Mouse (Mus musculus) frontal cortex, postnatal 25 days (tissue): Measurements from ENCODE around the gene Zkscan5.
A peak's percentile ranks its signal among the peaks of the same experiment; 100 is the strongest.
"Not testable (repeated sequence)": the region's sequence is repeated elsewhere in the genome, so short reads cannot be mapped to it uniquely, and the experiment has no call there.

Source experiments
- DNase-seq, 2 experiments: peaks; one replicate each; pipeline ENCODE4 v3.0.0; 2022; ENCODE audit warnings: low spot score in 2 of 2

Zkscan5 gene

DNA sequence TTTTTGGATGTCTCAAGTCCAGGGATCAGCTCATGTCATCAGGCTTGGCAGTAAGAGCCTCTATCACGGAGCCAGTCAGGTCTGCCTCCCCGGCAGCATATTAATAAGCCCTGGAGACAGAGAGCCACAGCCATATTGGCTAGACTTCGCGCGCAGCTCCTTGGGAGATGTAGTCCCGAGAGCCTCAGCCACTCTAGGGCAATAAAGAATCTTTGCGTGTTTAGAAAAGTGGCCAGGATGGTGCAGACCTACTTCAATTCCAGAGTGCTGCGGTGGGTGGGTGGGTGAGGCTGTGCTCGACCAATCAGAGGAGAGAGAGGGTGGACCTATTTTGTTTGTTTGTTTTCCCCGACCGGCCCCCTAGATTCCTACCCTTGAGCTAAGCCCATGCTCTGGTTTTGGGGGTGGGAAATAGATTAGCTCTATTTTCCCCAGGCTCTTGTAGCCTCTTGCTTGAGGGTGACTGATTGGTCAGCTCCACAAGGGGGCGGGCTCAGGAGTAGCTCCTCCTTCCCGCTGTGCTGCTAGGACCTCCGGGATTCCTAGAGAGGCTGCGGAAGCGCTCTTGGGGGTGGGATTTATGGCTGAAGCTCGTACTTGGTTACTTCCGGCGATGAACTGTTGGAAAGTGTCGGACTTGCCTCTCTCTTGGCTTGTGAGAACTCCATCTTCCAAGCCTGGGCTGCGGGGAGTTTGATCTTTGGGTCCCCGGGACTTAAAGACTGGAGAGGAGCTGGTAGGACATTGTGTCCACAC is at the start of gene Zkscan5:
Gene Zkscan5, plus strand, starts transcription at position 627 of the 756 bp plus-strand sequence.
- DNase-seq = peak; percentile 94 to 98

DNA sequence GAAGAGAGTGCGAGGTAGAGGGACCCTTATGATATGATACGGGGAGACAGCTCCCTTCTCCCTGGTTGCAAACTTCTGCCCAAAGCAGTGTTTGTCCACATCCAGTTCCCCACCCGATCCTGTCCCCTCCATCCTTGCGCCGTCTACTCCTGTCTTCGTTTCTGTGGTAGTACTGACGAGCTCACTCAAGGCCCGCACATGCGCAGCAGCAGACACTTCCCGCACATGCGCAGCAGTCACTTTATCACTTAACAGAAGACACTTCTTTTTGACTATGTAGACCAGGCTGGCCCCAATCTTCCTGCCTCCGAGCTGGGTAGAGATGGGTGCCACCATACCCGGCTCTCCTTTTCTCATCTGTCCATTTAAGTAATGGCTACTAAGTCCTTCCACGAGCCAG is 43.0 kb upstream of the Zkscan5 start:
- DNase-seq = no peak

DNA sequence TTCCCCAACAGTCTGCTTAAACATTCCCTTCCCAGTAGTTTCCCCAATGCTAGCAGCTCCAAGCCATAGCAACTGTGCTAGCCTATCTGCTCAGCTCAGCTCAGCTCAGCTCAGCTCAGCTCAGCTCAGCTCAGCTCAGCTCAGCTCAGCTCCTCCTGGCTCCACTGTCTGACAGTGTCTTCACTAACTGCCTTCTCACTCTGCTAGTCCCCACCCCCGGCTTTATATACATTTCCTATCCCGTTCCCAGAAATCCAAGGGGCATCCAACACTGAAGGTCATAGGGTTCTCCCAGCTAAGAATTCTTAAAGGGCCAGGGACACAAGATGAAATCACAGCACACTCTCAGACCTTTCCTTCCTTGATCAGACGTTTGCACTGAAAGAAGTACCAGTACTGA is 39.7 kb upstream of the Zkscan5 start:
- DNase-seq = no peak

DNA sequence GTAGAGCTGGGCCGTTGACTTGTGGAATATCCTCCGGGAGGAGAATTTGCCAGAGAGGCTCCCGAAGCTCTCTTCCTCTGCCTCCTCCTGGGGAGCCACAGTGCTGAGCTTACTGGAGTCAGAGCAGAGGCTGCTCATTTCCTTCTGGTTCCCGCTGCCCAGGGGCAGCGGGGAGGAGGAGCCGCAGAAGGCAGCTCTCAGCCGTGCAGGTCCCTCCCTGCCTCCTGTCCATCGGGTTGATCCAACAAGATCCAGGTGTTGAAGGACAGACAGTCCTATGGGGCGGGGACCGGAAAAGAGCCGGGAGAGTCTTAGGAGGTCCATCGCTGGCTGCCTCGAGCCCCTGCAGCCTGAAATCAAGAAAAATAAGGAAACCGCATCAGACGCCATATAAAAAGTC is 39.2 kb upstream of the Zkscan5 start:
- no peak for DNase-seq

DNA sequence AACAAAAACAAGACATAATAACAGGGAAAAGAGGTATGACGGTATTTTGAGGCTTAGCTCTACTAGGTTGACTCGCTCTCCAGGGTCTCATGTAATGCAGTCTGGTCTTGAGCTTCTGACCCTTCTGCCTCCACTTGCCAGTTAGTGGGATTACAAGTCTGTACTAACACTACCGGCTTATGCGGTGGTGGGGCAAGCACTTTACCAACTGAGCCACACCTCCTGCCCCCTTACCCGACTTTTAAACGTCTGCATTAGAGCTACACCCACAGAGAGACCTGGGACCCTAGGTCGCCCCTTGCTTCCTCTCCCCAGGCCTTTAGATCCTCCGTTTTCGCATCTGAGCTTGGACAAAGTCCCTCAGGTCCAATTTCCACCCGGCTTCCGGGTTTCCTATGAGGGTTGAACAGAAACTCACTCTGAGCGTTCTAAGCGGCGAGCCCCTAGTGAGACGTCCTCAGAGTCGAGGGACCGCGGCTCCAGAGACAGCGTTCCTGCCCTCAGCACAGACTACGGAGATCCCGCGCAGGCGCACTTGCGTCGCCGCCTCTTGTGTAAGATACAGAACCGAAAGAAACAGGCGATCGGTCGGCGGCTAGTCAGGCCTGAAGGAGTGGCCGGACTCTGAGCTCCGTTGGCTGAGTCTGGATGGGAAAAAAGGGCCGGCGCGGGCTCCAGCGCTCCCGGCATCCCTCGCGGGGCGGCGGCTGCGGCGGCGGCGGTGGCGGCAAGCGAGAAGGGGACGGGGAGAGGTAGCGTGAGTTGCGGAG is 37.6 kb upstream of the Zkscan5 start, which contains the start of the genes Ptcd1 and Cpsf4:
Gene Ptcd1, minus strand, starts transcription at position 573 of the 770 bp plus-strand sequence.
Gene Cpsf4, plus strand, starts transcription at position 678 of the 770 bp plus-strand sequence.
- DNase-seq = peak; percentile 98 to 100

DNA sequence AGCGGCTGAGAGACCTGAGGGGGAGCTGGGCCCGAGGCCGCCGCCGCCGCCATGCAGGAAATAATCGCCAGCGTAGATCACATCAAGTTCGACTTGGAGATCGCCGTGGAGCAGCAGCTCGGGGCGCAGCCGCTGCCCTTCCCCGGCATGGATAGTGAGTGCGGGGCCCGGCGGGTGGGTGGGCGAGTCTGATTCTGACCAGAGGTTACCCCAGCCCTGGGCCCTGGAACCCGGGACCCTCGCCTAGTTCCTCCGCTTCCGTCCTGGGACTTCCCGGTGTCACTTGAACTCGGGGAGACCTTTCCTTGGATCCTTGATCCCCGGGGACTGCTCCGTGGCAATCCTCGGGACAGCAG is 37.1 kb upstream of the Zkscan5 start:
- DNase-seq = no peak

DNA sequence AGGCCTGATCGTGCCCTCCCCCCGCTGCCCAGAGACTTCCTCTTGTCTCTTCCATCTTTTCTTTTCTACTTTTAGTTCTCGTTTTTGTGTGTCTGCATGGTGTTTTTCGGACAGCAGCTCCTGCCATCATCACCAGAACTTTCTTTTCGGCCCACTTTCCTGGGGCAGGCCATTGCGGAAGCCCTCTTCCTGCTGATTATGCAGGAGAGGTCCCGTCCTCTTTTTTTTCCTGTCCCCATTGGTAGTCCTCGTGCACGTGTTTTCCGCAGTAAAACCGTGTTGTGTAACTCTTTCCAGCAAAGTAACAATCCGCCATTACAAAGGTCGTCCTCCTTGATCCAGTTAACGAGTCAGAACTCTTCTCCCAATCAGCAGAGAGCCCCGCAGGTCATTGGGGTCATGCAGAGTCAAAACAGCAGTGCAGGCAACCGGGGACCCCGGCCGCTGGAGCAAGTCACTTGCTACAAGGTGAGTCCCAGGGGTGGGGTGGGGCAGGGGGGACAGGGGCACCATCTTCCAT is 25.8 kb upstream of the Zkscan5 start:
- no peak for DNase-seq

DNA sequence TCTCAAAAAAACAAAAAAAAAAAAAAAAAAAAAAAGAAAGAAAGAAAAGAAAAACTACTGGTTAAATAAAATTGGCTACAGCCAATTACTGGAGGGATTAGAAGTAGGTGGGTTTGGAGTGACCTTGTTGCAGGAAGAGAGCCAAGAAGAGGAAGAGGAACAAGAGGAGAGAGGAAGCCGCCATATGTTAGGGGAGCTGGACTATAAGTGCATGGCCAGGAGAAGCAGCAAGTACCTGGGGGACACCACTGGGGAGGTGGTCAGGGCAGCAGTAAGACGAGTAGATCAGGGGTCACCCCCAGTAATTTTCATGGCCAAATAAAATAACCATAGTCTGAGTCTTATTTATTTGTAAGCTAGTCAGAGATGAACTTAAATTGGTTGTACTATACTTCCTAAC is 19.1 kb upstream of the Zkscan5 start:
- no peak for DNase-seq

DNA sequence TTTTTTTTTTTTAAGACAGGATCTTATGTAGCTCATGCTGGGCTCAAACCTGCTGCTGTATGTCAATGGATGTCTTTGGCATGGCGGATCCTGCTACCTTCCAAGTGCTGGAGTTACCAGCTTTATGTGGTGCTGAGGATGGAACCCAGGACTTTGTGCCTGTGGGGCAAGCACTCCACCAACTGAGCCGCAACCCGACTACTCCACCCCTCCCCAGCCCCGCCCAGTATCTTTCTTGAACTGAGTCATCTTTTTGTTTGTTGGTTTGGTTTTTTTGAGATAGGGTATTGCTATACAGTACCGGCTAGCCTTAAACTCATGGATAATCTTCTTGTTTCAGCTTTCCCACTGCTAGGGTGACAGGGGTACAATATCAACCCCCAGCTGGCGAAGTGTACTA is 14.9 kb upstream of the Zkscan5 start:
- DNase-seq = no peak

DNA sequence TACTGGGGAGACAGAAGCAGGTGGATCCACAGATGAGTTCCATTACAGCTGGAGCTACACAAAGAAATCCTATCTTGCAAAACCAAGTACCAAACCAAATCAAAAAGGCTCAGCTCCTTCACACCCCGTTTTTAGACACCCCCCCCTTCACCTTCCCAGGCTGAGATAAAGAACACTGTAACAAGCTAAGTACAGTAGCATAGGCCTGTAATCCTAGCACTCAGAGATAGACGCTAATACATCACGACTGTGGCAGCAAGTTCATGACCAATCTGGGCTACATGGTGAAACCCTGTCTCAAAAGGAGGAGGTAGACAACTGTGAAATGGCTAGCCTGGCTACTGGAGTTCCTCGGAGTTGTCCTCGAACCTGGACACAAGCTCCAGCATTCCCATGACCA is 14.0 kb upstream of the Zkscan5 start:
- DNase-seq = no peak

DNA sequence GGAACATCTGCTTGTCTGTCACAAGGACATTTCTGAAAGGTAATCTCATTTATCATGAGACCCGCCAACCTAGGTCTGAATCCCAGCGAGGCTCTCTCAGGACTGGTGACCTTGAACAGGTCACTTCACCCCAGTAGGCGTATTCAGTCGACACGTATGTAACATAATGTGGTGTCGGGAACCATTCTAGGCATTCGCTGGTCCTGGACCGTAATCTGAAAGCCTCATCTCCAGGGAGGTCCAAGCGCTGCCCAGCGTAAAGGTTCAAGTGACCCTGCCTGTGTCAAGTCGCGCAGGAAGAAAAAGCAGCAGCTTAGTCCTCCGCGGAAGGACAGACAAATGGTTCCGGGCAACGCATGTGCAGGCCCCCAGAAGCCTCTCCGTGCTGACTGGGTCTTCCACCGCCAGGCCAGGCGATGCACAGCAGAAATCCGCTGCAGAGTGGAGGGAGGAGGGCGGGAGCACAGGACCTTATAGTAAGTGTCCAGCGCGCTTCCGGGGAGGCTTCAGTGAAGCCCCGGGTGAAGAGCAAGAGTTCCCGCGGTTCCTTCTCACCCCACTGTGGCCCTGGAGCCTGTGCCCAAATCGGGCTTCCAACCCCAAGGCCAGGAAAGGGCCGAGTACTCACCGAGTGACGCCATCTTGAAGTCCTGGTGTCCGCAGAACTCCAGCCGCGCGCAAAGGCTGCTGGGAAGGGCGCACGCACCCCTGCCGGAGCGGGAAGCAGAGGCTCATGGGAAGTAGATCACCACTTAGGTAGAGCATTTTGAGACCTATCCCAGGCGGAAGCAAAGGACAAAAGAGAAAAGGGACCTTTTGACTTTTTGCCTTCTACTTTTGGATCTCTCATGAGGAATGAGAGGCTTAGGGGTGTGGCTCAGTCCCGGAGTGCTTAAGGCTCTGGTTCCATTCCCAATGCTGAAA is 13.2 kb upstream of the Zkscan5 start:
- peak; percentile 79 to 84 for DNase-seq

DNA sequence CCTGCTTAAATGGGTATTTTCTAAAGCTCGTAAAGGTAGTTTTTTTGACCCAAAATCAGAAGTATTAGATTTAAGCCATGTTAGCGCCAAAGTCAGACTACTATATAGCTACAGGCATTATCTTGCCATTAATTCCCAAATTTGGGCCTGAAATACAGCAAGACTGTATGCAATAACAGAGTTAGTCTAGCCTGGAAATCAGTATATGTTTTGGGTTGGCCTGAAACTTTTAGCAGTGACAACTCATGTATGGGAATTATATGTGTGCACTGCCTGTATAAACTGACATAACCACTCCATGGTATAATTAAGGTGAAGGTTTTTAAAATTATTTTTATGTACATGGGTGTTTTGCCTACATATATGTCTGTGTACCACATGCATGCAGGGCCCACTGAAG is 12.4 kb upstream of the Zkscan5 start, which contains the start of gene Atp5j2:
Gene Atp5j2, minus strand, starts transcription at position 101 of the 400 bp plus-strand sequence.
- DNase-seq = no peak

DNA sequence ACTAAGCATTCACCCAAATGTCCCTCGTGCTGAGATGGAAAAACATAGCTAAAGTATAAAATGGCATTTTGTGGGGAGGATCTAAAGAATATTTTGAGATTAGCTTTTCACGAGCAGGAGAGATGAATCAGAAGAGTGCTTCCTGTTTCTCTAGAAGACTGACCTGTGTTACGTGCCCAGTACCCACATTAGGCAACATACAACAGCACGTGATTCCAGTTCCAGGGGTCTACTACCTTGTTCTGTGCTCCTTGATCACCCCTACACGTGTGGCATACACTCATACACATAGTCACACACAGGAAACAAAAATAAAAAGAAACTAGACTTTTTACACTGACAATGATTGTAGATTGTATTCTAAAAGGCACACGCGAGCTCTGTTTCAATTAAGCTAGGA is 4.0 kb upstream of the Zkscan5 start:
- no peak for DNase-seq

DNA sequence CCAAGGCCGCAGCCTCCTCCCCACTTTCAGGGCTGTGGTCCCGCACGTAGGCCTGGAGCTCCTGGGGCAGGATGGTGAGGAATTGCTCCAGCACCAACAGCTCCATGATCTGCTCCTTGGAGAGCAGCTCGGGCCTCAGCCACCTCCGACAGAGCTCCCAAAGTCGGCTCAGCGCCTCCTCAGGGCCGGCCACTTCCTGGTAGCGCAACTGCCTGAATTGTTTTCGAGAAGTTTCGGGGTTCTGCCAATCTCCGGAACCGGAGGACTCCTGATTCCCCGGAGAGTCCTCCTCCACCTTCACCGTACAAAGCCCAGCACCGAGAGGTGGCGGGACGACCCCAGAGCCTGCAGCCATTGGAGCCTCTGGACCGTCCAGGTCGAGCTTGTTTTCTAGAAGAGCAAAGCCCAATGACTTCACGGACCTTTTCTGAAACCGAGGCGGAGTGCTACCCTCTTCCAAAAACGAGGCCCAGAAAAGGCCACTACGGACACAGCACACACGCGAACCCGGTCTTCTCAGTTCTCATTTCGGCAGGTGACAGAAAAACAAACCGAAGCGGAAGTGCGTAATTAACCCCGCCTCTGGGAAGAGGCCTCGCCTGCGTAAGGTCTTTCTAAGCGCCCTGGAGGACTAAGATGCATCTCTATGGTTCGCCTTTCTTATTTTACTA is 2.9 kb upstream of the Zkscan5 start, which contains the start of gene Zkscan14:
Gene Zkscan14, minus strand, starts transcription at position 548 of the 671 bp plus-strand sequence.
- DNase-seq = peak; percentile 38 to 50

DNA sequence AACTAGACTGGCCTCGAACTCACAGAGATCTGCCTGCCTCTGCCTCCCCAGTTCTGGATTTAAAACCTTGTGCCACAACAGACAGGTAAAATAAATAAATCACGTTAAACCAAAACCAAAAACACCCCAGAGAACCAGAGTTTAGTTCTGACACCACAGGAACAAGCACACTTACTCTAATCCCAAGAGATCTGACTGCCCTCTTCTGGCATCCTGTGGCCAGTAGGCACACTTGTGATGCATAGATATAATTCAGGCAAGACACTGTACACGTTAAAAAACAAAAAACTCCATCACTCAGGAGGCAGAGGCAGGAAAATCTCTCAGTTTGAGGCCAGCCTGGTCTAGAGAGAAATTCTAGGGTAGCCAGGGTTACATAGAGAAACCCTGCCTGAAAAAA is 1.9 kb upstream of the Zkscan5 start:
- no peak for DNase-seq

DNA sequence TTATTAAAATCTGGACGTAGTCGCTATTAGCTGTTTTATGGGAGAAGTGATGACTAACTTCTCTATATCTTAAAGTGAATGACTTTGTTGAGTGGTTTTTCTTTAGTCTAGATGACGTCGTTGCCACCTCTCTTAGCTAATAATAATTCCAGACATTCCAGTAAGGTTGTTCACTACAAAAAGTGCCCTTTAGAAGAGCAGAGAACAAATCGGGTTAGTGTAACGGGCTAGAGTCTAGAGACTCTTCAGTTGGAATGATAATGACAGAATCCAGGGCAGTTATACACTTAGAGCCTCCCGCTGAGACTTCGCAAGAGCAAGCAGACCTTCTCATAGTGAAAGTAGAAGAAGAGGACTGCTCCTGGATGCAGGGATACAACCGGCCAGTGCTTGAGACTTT is 679 bp downstream of the Zkscan5 start:
- no peak for DNase-seq

DNA sequence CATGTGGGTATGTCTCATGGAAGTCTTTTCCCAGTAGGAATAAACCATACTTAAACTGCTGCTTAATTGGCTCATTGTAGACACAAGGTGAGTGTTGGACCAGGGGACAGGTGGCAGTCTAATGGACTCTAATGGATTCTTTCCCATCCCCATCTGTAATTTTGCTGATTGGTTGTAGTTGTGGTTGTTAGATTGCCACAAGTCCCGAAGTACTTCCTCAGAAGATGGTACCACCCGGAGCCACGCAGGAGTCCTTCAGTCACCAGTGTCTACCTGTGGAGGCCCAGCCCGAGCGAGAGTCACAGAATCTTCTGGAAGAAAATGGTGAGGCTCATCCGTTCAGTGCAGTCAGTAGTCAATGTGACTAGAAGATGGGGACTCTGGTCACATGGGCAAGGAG is 3.0 kb downstream of the Zkscan5 start:
- no peak for DNase-seq

DNA sequence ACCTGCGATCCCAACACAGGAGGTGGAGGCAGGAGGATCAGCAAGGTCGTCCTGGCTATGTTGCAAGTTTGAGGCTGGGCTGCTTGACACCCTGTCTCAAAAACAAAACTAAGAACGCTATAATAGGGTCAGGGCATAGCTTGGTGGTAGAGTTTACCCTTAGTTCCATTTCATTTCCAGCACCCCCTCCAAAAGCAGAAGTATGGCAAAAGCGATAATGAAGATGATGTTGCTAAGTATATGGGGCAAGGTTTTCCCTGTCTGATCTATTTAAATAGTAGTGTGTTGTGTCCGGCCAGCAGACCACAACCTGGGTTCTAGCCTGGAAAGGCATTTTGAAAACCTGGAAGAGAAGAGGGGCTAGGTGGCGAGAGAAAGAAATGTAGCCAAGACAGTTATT is 3.6 kb downstream of the Zkscan5 start:
- no peak for DNase-seq

DNA sequence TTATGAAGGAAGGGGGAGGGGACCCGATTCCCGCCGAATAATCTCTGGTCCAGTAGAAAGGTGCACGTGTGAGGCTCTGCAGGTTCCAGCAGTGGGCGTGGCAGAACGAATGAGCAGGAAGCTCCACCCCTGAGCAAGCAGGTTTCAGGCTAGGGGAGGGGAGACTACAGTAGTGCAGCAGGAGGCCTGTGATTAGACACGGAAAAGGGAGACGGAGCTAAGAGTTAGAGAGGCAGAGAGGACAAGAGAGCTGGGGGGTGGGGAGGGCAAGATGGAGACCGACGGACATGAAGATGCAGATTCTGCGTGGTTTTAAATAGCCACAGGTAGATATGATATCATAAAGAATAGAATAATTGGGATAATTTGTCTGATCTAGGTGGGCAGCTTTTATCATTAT is 4.0 kb downstream of the Zkscan5 start:
- not testable (repeated sequence) for DNase-seq

DNA sequence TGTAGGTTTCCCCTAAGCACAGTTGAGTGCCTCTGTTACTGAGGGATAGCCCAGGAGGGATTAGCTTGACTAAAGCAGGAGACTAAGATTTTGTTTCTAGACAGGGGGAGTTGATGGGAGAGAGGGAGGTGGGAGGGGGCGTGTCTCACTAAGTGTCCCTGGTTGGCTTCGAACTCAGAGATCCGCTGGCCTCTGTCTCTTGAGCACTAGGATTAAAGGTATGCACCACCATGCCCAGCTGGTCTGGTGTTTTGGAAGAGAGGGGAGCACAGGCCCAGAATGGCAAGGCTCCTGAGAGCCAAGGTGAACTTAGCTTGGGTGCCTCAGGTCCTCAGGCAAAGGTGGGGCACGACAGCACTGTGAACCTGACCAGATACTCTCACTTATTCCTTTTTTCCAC is 7.0 kb downstream of the Zkscan5 start:
- no peak for DNase-seq

DNA sequence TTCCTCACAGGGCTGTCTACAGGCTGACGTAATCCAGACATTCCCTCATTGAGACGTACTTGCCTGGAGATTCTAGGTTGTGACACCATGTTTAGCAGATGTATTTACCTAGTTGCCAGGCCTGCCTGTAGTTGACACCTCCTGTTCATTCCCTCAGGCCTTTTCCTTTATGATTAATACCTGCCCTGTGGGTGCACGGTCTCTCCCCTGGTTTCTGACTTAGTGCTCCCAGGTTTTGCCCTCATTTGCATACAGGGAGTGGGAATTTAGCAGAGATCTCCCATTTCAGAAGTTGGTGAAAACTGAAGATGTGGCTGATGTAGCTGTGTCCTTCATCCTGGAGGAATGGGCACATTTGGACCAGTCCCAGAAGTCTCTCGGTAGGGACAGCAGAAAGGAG is 7.9 kb downstream of the Zkscan5 start:
- DNase-seq = no peak
